Mouse (Mus musculus) T-helper 1 cell (primary cell): ENCODE data around the gene Sohlh2.

Experiments
- in situ Hi-C: fragments of 300-600 bp; cut with MboI, MseI; formaldehyde crosslinking; loops from one replicate; pipeline ENCODE4 v1.15.1; 2025; ENCODE audit warnings: high pct_unique_total_duplicates

Sohlh2 gene

GRCm38 (mm10) chr3:55206413-55206812 lies 24.6 kb downstream of the Sohlh2 start:
- in situ Hi-C loops = no loop called here

- in situ Hi-C loops = no loop called here
Observed at GRCm38 (mm10) chr3:55207665-55208064, 25.8 kb downstream of the Sohlh2 start.

- in situ Hi-C loops = no loop called here
Observed at GRCm38 (mm10) chr3:55212254-55212653, 30.4 kb downstream of the Sohlh2 start.

- in situ Hi-C loops = no loop called here
Observed at GRCm38 (mm10) chr3:55213785-55214184, 32.0 kb downstream of the Sohlh2 start.

GRCm38 (mm10) chr3:55214413-55214812 lies 32.6 kb downstream of the Sohlh2 start:
- in situ Hi-C loops = no loop called here

GRCm38 (mm10) chr3:55222502-55222901 lies 40.7 kb downstream of the Sohlh2 start:
- in situ Hi-C loops = no loop called here

- in situ Hi-C loops = no loop called here
Observed at GRCm38 (mm10) chr3:55223862-55224261, 42.0 kb downstream of the Sohlh2 start.

GRCm38 (mm10) chr3:55226501-55227213 lies 44.8 kb downstream of the Sohlh2 start:
- in situ Hi-C loops = no loop called here

- in situ Hi-C loops = no loop called here
Observed at GRCm38 (mm10) chr3:55227214-55227581, 45.4 kb downstream of the Sohlh2 start.

- in situ Hi-C loops = no loop called here
Observed at GRCm38 (mm10) chr3:55241730-55242421, 60.0 kb downstream of the Sohlh2 start, which contains the start of gene Dclk1. Dclk1 (plus strand) TSS chr3:55242364.

GRCm38 (mm10) chr3:55242422-55243055 lies 60.7 kb downstream of the Sohlh2 start:
- in situ Hi-C loops = no loop called here

- in situ Hi-C loops = no loop called here
Observed at GRCm38 (mm10) chr3:55243056-55243471, 61.2 kb downstream of the Sohlh2 start.

GRCm38 (mm10) chr3:55244087-55244486 lies 62.3 kb downstream of the Sohlh2 start:
- in situ Hi-C loops = no loop called here

- in situ Hi-C loops = no loop called here
Observed at GRCm38 (mm10) chr3:55246618-55247272, 64.9 kb downstream of the Sohlh2 start.

- in situ Hi-C loops = no loop called here
Observed at GRCm38 (mm10) chr3:55248048-55248447, 66.2 kb downstream of the Sohlh2 start.

GRCm38 (mm10) chr3:55248508-55248907 lies 66.7 kb downstream of the Sohlh2 start:
- in situ Hi-C loops = no loop called here

GRCm38 (mm10) chr3:55250631-55251030 lies 68.8 kb downstream of the Sohlh2 start:
- in situ Hi-C loops = no loop called here
